Mouse (Mus musculus): ENCODE measurements at regions not wholly inside any gene's neighbourhood (a gene's known extent, or its start where the extent isn't known, plus 50 kb on each side); places are given as distances from the start of the nearest gene placed in this dataset.

DNA sequence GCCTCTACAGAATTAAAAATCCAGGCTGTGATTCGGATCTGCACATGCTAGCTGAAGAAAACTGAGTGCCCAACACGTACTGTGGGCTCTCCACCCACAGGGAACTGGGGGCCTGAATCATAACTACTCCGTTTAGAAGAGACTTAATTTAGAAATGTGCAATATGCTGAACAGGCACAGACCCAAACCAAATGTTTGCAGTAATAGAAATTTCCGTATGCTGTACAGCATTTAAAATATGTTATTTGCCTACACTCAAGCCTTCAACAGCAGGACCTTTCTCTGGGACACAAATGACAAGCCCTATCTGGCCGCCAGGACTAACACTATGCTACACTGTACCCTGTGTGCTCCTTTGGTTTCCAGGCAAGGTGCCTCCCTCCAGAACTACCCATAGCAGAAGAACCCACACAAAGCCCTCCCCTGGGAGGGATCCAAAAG lies 483.1 kb upstream of the Sox9 start:
- DNase-seq (ENCODE audit: low spot score) = no peak
- Histone ChIP-seq H3K27me3 (replicated peaks; ENCODE audit: low read depth, poor library complexity, severe bottlenecking) (no peaks in the 10 kb centered on the region), H3K36me3 (replicated peaks) (no peaks in the 10 kb centered on the region), H3K27ac (replicated peaks) (no peak overlapping the region), H3K9me3 (no peaks in the 10 kb centered on the region), H3K4me1 (peaks cover 10% of the 10 kb centered on the region), H3K4me3 (no peak overlapping the region)
- WGBS = 85% methylated on average over 5 of the region's 5 CpGs

DNA sequence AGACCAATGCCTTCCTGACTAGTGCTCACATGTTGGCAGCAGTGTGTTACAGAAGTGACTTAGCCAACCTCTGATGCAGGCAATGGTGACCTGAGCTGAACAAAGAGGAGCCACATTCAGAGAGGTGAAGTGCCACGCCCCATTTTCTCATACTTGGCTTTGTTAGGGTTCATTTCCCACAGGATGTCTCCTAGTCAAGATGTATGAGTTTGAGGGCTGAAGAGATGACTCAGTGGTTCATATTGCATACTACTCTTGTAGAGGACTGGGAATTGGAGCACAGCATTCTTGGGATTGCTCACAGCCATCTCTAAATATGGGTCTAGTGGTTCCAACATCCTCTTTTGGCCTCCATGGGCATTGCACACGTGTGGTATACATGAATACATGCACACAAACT lies 478.9 kb upstream of the Sox9 start:
- H3K27ac ChIP-seq (replicated peaks) = no peak overlapping the region
- H3K27me3 ChIP-seq (replicated peaks; ENCODE audit: low read depth, poor library complexity, severe bottlenecking) = no peaks in the 10 kb centered on the region
- H3K36me3 ChIP-seq (replicated peaks) = no peaks in the 10 kb centered on the region
- H3K4me3 ChIP-seq = no peak overlapping the region
- H3K4me1 ChIP-seq = peaks cover 17% of the 10 kb centered on the region
- DNase-seq (ENCODE audit: low spot score) = no peak
- 76% methylated on average over 2 of the region's 2 CpGs for WGBS
- no peaks in the 10 kb centered on the region for H3K9me3 ChIP-seq

DNA sequence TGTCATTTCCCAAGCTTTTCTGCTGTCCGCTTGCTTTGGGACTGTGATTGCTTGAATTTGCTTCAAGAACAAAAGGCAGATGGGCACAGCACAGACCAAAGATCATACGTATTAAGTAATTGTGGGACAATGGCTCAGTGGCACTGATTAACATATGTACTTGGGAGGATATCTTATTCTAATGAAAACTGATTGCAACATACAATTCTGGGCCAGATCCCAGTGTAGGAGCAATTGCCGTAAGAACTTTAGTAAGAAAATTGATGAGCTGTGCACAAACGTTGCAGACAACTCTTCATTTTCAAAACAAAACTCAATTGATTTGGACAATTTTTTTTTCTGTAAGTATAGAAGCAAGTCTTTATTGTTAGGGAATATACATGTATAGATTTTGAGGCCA lies 456.2 kb upstream of the Sox9 start:
- H3K9me3 ChIP-seq = no peaks in the 10 kb centered on the region
- WGBS = 94% methylated on average over 4 of the region's 4 CpGs
- H3K27me3 ChIP-seq (replicated peaks; ENCODE audit: low read depth, poor library complexity, severe bottlenecking) = no peaks in the 10 kb centered on the region
- H3K4me1 ChIP-seq = no peaks in the 10 kb centered on the region
- DNase-seq (ENCODE audit: low spot score) = no peak
- H3K36me3 ChIP-seq (replicated peaks) = no peaks in the 10 kb centered on the region
- no peak overlapping the region for H3K27ac ChIP-seq (replicated peaks)
- H3K4me3 ChIP-seq = no peak overlapping the region

DNA sequence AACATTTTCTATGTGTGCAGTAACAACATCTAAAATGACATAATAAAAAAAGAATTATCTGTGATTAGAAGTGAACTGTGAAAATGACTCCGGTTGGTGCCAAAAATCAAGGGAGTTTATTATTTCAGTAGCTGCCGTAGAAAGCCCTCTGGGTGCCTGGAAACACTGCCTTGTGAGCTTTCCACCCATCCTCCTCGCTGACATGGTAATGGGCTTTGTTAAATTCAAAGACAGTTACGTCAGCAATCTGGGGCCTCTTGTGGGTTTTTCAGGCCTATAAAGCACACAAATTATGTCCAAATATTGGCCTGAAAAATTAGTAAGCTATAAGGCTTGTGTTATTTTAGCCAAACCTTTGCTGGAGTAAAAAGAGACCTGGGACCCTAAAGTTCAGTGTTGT lies 454.4 kb upstream of the Sox9 start:
- 70% methylated on average over 4 of the region's 4 CpGs for WGBS
- Histone ChIP-seq H3K36me3 (replicated peaks) (no peaks in the 10 kb centered on the region), H3K27ac (replicated peaks) (no peak overlapping the region), H3K4me1 (no peaks in the 10 kb centered on the region), H3K9me3 (no peaks in the 10 kb centered on the region), H3K27me3 (replicated peaks; ENCODE audit: low read depth, poor library complexity, severe bottlenecking) (no peaks in the 10 kb centered on the region), H3K4me3 (no peak overlapping the region)
- no peak for DNase-seq (ENCODE audit: low spot score)

DNA sequence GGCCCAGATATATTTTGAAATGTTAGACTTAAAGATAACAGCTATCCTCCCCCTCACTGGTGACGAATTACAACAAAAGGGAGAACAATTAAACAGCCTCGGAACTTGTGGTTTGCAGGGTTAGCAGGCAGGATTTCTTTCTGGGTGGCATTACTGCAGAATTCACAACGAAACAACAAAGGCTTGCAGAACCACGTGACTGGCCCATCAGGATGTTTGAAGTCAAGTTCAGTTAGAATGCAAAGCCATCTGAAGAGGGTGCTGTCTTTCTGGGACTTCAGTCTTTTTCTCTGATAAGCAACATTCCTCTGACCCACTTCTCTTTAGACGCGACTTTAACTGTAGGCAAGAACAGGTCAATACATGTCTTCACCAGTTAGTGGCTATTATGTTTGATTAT lies 436.9 kb upstream of the Sox9 start:
- no peak overlapping the region for H3K4me3 ChIP-seq
- 39% methylated on average over 6 of the region's 6 CpGs for WGBS
- H3K27ac ChIP-seq (replicated peaks) = no peak overlapping the region
- H3K27me3 ChIP-seq (replicated peaks; ENCODE audit: low read depth, poor library complexity, severe bottlenecking) = no peaks in the 10 kb centered on the region
- no peaks in the 10 kb centered on the region for H3K9me3 ChIP-seq
- H3K4me1 ChIP-seq = peaks cover 17% of the 10 kb centered on the region
- no peaks in the 10 kb centered on the region for H3K36me3 ChIP-seq (replicated peaks)
- no peak for DNase-seq (ENCODE audit: low spot score)

DNA sequence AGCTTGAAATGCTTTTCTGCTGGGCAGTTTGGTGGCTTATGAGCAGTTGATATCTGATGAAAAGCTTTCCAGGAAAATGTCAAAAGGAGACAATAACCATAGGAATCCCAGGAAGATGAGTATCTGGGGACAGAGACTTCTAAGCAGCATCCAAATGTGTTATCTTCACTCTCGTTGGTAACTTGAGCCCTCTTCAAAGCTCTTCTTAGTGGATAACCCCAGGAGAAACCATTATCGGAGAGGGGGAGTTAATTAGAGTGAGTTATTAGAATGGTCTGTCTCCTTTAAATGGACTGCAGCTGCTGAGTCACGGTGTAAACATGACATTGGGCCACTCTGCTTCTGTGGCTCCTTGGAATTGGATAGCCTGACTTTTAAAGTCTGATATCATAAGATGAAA lies 436.4 kb upstream of the Sox9 start:
- Histone ChIP-seq H3K4me1 (peaks cover 17% of the 10 kb centered on the region), H3K27me3 (replicated peaks; ENCODE audit: low read depth, poor library complexity, severe bottlenecking) (no peaks in the 10 kb centered on the region), H3K4me3 (no peak overlapping the region), H3K27ac (replicated peaks) (no peak overlapping the region), H3K36me3 (replicated peaks) (no peaks in the 10 kb centered on the region), H3K9me3 (no peaks in the 10 kb centered on the region)
- 17% methylated on average over 3 of the region's 3 CpGs for WGBS
- DNase-seq (ENCODE audit: low spot score) = no peak

DNA sequence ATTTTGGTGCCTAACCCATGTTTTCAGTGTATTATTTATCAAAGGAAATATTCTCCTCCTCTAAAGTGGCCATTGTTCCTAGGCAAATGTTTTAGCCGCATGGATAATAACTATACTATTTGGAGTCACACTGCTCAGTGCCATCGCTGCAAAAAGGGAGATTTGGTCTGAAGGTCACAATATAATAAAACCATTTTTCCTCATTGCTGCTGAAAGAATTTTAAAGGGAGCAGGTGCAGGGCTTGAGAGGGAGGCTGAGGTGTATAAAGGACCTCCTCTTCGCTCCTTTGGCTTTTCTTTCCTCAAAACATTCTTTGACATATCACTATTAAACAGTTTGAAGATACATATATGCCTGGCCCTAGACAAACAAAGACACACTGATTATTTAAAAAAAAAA lies 435.9 kb upstream of the Sox9 start:
- 83% methylated on average over 3 of the region's 3 CpGs for WGBS
- DNase-seq (ENCODE audit: low spot score) = no peak
- peaks cover 17% of the 10 kb centered on the region for H3K4me1 ChIP-seq
- no peak overlapping the region for H3K27ac ChIP-seq (replicated peaks)
- no peak overlapping the region for H3K4me3 ChIP-seq
- no peaks in the 10 kb centered on the region for H3K36me3 ChIP-seq (replicated peaks)
- no peaks in the 10 kb centered on the region for H3K27me3 ChIP-seq (replicated peaks; ENCODE audit: low read depth, poor library complexity, severe bottlenecking)
- no peaks in the 10 kb centered on the region for H3K9me3 ChIP-seq

DNA sequence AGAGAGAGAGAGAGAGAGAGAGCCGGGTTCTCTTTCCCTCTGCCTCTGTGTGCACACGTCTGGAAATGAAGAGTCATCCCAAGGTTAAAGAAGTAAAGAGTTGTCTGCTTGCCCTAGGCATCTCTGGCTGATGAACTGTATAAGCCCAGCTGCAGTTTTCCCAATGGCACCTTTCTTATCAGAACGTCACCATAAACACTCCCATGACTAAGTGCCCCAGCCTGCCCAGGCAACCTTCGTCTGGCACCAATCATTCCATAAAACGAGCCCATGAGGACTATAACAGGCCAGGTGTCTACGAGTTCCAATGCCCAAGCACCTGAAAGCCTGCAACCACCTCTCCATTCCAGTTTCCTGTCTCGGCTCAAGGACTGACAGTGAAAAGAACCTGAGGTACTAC lies 435.5 kb upstream of the Sox9 start:
- WGBS = 67% methylated on average over 7 of the region's 7 CpGs
- H3K36me3 ChIP-seq (replicated peaks) = no peaks in the 10 kb centered on the region

DNA sequence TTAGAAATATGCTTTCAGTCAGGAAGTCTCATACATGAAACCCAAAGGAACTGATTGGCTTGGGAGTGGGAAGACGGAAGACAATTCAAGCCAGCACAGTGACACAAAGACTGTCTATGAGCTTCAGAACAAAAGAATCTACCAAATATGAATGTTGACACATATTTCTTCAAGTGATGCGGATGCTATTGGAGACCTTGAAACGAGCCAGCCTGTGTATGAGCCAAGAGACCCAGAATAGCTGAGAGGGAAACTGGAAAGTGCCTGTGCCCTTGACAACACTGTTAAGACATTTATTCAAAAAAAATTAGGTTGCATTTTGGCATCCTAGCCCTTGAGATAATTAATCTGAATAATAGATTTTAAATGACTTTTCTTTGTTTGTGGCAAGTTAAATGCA lies 426.7 kb upstream of the Sox9 start:
- Histone ChIP-seq H3K9me3 (no peaks in the 10 kb centered on the region), H3K27ac (replicated peaks) (no peak overlapping the region), H3K27me3 (replicated peaks; ENCODE audit: low read depth, poor library complexity, severe bottlenecking) (no peaks in the 10 kb centered on the region), H3K4me1 (no peaks in the 10 kb centered on the region), H3K4me3 (no peak overlapping the region), H3K36me3 (replicated peaks) (no peaks in the 10 kb centered on the region)
- DNase-seq (ENCODE audit: low spot score) = no peak
- 96% methylated on average over 3 of the region's 3 CpGs for WGBS

More for the DNA sequence above, 435.5 kb upstream of the Sox9 start:
- peaks cover 17% of the 10 kb centered on the region for H3K4me1 ChIP-seq
- H3K27ac ChIP-seq (replicated peaks) = no peak overlapping the region
- no peak for DNase-seq (ENCODE audit: low spot score)
- H3K4me3 ChIP-seq = no peak overlapping the region
- H3K27me3 ChIP-seq (replicated peaks; ENCODE audit: low read depth, poor library complexity, severe bottlenecking) = no peaks in the 10 kb centered on the region
- no peaks in the 10 kb centered on the region for H3K9me3 ChIP-seq

DNA sequence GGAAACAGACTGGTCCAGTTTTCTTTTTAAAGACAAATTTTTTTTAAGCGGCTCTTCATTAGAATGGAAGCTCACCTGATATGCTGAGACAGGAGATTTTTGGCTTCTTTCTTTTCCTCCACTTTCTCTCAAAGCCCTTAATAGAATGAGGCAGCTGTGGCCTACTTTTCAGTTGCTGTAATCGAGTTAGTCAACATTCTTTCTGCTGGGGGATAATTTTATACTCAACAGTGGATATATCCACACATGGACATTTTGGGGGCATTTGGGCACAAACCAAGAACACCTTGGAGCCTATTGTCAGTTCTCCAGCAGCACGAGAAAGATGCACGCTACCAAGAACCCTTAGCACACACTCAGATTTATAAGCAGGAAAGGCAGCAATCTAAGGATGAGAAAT lies 415.3 kb upstream of the Sox9 start:
- no peak overlapping the region for H3K27ac ChIP-seq (replicated peaks)
- no peaks in the 10 kb centered on the region for H3K36me3 ChIP-seq (replicated peaks)
- 90% methylated on average over 4 of the region's 4 CpGs for WGBS
- H3K9me3 ChIP-seq = no peaks in the 10 kb centered on the region
- no peaks in the 10 kb centered on the region for H3K27me3 ChIP-seq (replicated peaks; ENCODE audit: low read depth, poor library complexity, severe bottlenecking)
- H3K4me3 ChIP-seq = no peak overlapping the region
- DNase-seq (ENCODE audit: low spot score) = no peak
- peaks cover 6% of the 10 kb centered on the region for H3K4me1 ChIP-seq

DNA sequence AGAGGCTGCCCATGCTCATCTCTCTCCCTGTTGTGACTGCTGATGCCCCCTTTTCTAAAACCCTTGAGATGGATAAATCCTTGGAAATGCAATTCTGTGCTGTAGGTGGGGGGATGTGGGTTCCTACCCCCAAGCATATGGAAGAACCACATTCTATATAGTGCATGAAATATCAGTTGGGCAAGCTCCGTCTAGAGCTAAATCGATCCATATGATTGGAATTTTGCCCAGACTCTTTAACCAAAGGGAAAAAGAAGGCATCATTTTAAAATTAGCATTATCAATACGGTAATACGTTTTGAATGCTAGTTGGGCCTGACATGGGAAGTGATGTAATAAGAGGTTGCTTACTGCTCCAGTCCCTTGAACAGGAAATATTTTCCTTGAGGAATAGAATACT lies 411.1 kb upstream of the Sox9 start:
- WGBS = 84% methylated on average over 4 of the region's 4 CpGs
- H3K27ac ChIP-seq (replicated peaks) = no peak overlapping the region

DNA sequence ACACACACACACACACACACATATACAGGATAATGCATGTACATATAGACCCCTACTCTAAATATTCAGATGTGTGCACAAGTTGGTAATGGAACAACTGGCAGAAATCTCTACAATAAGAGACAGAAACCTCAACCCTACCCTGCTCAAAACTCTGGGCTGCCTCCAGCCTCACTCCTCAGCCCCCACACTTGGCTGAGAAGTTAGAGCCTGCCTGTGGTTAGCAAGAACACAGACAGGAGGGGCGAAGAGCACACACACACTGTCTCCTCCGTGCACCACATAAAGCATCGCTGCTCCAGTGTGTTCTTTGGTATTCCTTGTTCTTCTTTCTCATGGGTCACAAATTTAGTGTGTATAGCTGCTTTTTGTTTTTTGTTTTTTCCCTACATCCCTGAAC lies 382.0 kb upstream of the Sox9 start:
- Histone ChIP-seq H3K27ac (replicated peaks) (no peak overlapping the region), H3K36me3 (replicated peaks) (no peaks in the 10 kb centered on the region), H3K27me3 (replicated peaks; ENCODE audit: low read depth, poor library complexity, severe bottlenecking) (no peaks in the 10 kb centered on the region), H3K9me3 (no peaks in the 10 kb centered on the region), H3K4me3 (no peak overlapping the region), H3K4me1 (no peaks in the 10 kb centered on the region; the same call in 1 of the 2 replicates)
- DNase-seq (ENCODE audit: low spot score) = no peak
- WGBS = 88% methylated on average over 3 of the region's 3 CpGs

More for the DNA sequence above, 411.1 kb upstream of the Sox9 start:
- Histone ChIP-seq H3K4me3 (no peak overlapping the region), H3K36me3 (replicated peaks) (no peaks in the 10 kb centered on the region), H3K27me3 (replicated peaks; ENCODE audit: low read depth, poor library complexity, severe bottlenecking) (no peaks in the 10 kb centered on the region), H3K4me1 (peaks cover 10% of the 10 kb centered on the region), H3K9me3 (no peaks in the 10 kb centered on the region)
- DNase-seq (ENCODE audit: low spot score) = no peak

DNA sequence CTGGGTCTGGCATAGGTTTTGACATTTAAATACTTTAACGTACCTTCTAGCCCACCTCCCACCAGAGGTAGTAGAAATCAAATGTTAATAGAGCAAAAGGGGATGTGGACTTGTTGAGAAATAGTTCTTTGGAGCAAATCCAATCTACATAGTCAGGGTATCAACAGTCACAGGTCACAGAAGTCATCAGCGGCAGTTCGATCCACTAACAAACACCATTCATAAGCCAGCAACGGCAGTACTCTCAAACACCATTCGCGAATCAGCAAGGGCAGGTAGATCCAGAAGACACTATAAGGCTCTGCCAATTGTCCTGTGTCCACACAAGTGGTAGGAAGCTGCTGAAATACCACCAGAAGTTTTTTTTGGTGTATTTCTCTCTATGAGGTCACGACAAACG lies 374.3 kb upstream of the Sox9 start:
- 97% methylated on average over 8 of the region's 8 CpGs for WGBS
- no peak overlapping the region for H3K27ac ChIP-seq (replicated peaks)
- no peaks in the 10 kb centered on the region for H3K9me3 ChIP-seq
- no peak overlapping the region for H3K4me3 ChIP-seq
- no peaks in the 10 kb centered on the region for H3K27me3 ChIP-seq (replicated peaks; ENCODE audit: low read depth, poor library complexity, severe bottlenecking)
- DNase-seq (ENCODE audit: low spot score) = no peak
- H3K36me3 ChIP-seq (replicated peaks) = no peaks in the 10 kb centered on the region
- H3K4me1 ChIP-seq = peaks cover 16% of the 10 kb centered on the region

DNA sequence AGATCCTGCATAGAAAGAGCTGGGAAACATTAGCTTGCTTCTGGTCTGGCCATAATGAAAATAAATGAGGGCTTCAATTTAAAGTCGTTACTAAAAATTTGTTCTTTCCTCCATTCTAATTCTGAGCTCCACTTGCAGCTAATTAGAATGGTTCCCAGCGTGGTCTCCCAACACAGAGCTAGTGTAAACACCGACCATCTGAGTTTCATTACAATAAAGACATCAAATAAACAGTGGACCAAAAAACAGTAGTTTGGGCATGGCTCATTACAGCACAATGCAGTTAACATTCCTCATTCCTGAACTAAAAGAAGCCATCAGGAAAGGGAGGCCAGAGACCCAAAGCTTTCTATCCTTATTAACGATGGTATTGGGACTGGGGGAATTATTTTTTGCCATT lies 369.6 kb upstream of the Sox9 start:
- no peaks in the 10 kb centered on the region for H3K36me3 ChIP-seq (replicated peaks)
- DNase-seq (ENCODE audit: low spot score) = peak; percentile 19
- WGBS = 7% methylated on average over 4 of the region's 4 CpGs
- no peaks in the 10 kb centered on the region for H3K27me3 ChIP-seq (replicated peaks; ENCODE audit: low read depth, poor library complexity, severe bottlenecking)
- H3K4me3 ChIP-seq = no peak overlapping the region
- H3K4me1 ChIP-seq = peaks cover 33% of the 10 kb centered on the region
- H3K9me3 ChIP-seq = no peaks in the 10 kb centered on the region
- peak overlapping the region; percentile 55; the same call in 1 of the 2 replicates for H3K27ac ChIP-seq (replicated peaks)

Data from embryonic facial prominence, embryonic 10.5 days (tissue).